Mouse (Mus musculus) limb, embryonic 10.5 days (tissue): ENCODE results near the gene Rabgef1. TPM values are rescaled to one million over a fixed set of nuclear protein-coding genes. Genes with fewer than 3 reads are reported as not detected.

Source experiments
- polyA plus RNA-seq: library from polyadenylated mRNA; unstranded; fragments of >200 nt; fragmentation: Nextera tagmentation; extraction: Ambion mirVana; gene quantifications from 2 replicates; pipeline ENCODE4 v1.2.1, GENCODE M21; 2016

The Rabgef1 gene
- polyA plus RNA-seq, 1 experiment from 2014 or later, result 21.7 TPM

Other genes starting within 250 kb of the Rabgef1 start
- gene Vkorc1l1, start 229.8 kb upstream of the Rabgef1 start, polyA plus RNA-seq, result 34.4 and 36.7 TPM in 2 replicates
- gene Gusb, start 168.7 kb upstream of the Rabgef1 start, polyA plus RNA-seq, result 53.9 and 61.7 TPM in 2 replicates
- 26.1 and 27.5 TPM in 2 replicates for gene Asl, start 142.6 kb upstream of the Rabgef1 start, polyA plus RNA-seq
- gene Crcp, start 142.5 kb upstream of the Rabgef1 start, polyA plus RNA-seq, result 57.2 and 61.0 TPM in 2 replicates
- gene Tpst1, start 98.5 kb upstream of the Rabgef1 start, polyA plus RNA-seq, result 65.4 and 65.6 TPM in 2 replicates
- 3.4 and 4.7 TPM in 2 replicates for gene Kctd7, start 26.9 kb upstream of the Rabgef1 start, polyA plus RNA-seq
- 40.2 and 40.5 TPM in 2 replicates for gene Tmem248, start 45.3 kb downstream of the Rabgef1 start, polyA plus RNA-seq
- 61.7 and 66.8 TPM in 2 replicates for gene Sbds, start 83.7 kb downstream of the Rabgef1 start, polyA plus RNA-seq
- gene Tyw1, start 83.8 kb downstream of the Rabgef1 start, polyA plus RNA-seq, result 31.4 and 34.3 TPM in 2 replicates
- gene Caln1, start 197.7 kb downstream of the Rabgef1 start, polyA plus RNA-seq, result 0.13 TPM in 1 of 2 replicates, not detected in the other
- gene A330070K13Rik, start 212.8 kb downstream of the Rabgef1 start, polyA plus RNA-seq, result not detected in 2 replicates